Mouse (Mus musculus) heart, postnatal 0 days (tissue): ENCODE results near the gene Fndc7. TPM values are rescaled to one million over a fixed set of nuclear protein-coding genes. Genes with fewer than 3 reads are reported as not detected.

ENCODE experiments used
- ATAC-seq: fragments of 200-750 bp; cut with Nextera tagmentation; 2 replicates; pipeline ENCODE4 v1.8.0; 2017; ENCODE audit warnings: low read depth, moderate number of reproducible peaks, moderate library complexity; ENCODE audit not compliant: insufficient read depth
- DNase-seq: peaks from one replicate; pipeline ENCODE4 v3.0.0-alpha.2; 2016; ENCODE audit warnings: low spot score
- H3K27ac ChIP-seq: fragments of 300-500 bp; sonication (generic); 2 replicates; pipeline ENCODE4 v1.5.1; 2014; ENCODE audit warnings: low read depth, mild to moderate bottlenecking
- H3K27me3 ChIP-seq: fragments of 300-500 bp; sonication (generic); 2 replicates; pipeline ENCODE4 v1.6.1; 2014; ENCODE audit warnings: low read length, mixed read lengths; ENCODE audit not compliant: control insufficient read depth, insufficient read depth
- H3K36me3 ChIP-seq: fragments of 300-500 bp; sonication (generic); replicated peaks from 2 replicates; pipeline ENCODE4 v1.6.1; 2014; ENCODE audit warnings: low read length, mixed read lengths; ENCODE audit not compliant: control insufficient read depth, insufficient read depth
- H3K4me1 ChIP-seq: fragments of 300-500 bp; sonication (generic); 2 replicates; pipeline ENCODE4 v1.6.1; 2014; ENCODE audit warnings: antibody characterized with exemption; ENCODE audit not compliant: control insufficient read depth, insufficient read depth
- H3K4me2 ChIP-seq: fragments of 300-500 bp; sonication (generic); 2 replicates; pipeline ENCODE4 v1.6.1; 2014; ENCODE audit warnings: low read depth, mild to moderate bottlenecking, low read length, moderate library complexity
- H3K4me3 ChIP-seq: fragments of 300-500 bp; sonication (generic); 2 replicates; pipeline ENCODE4 v1.5.1; 2014; ENCODE audit warnings: low read depth, low read length
- H3K9ac ChIP-seq: fragments of 300-500 bp; sonication (generic); replicated peaks from 2 replicates; pipeline ENCODE4 v1.6.1; 2014; ENCODE audit warnings: low read depth, low read length, mixed read lengths
- H3K9me3 ChIP-seq: fragments of 300-500 bp; sonication (generic); replicated peaks from 2 replicates; pipeline ENCODE4 v1.6.1; 2016; ENCODE audit warnings: low read length; ENCODE audit not compliant: control insufficient read depth
- CTCF ChIP-seq: IDR thresholded peaks from 2 replicates; pipeline ENCODE4 v1.5.1; 2016; ENCODE audit warnings: antibody characterized with exemption, control low read depth, low read depth
- EP300 ChIP-seq: IDR thresholded peaks from 2 replicates; pipeline ENCODE4 v1.6.1; 2016; ENCODE audit warnings: antibody characterized with exemption, low read depth
- WGBS: fragments of 180-500 bp; shearing (Covaris S2); extraction: QIAGEN DNeasy Blood & Tissue Kit; methylation state at CpG from one replicate; pipeline ENCODE4 v1.1.7; 2014; 5-methylcytosine and 5-hydroxymethylcytosine counted together
- polyA plus RNA-seq: library from polyadenylated mRNA; unstranded; fragments of >200 nt; fragmentation: Nextera tagmentation; extraction: Ambion mirVana; gene quantifications from 2 replicates; pipeline ENCODE4 v1.2.1, GENCODE M21; 2015
- total RNA-seq: library from RNA; depleted of rRNA; stranded (reverse); fragments of >200 nt; gene quantifications from 2 replicates; pipeline ENCODE4 v1.2.3, GENCODE M21; 2014; ENCODE audit warnings: low replicate concordance

Gene Fndc7
- total and polyA plus RNA-seq, 2 experiments from 2014 or later: not detected

DNA sequence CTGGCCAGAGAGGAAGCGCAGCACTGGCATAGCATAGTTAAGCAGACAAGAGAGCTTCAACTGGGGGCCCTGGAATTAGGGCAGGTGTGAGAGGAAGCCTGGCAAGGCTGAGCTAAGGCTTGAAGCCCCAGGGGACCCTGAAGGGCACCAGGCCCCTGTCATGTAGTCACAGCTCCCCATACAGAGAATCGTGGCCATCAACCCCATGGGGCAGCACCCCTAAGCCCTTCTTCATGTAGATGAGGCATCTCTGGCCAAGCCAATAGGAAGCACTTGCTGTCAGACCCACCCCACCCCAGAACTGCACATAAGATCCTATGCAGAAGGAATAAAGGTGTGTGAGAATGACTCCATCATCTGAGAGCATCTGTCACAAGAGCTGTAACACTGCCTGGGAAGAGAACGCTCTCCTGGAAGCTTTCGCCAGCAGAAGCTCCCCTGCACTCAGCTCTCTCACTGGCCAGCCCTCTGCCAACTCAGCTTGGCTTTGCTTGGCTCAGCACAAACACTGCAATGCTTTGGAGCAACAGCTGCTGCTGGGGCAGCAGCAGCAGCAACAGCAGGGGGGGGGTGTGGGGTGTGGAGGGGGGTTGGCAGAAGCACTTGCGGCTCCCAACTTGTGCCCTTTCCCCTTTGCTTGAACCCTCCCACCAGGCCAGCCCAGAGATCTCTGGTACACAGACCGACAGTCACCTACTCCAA lies 37.7 kb downstream of the Fndc7 start:
- DNase-seq (no peak), ATAC-seq (no peak)
- Histone ChIP-seq H3K9me3 (no peaks in the 10 kb centered on the region), H3K4me3 (no peak overlapping the region), H3K9ac (no peak overlapping the region), H3K36me3 (no peaks in the 10 kb centered on the region), H3K4me1 (peaks cover 11% of the 10 kb centered on the region; the same call in 1 of the 2 replicates), H3K27ac (no peak overlapping the region), H3K4me2 (no peak overlapping the region), H3K27me3 (no peaks in the 10 kb centered on the region)
- TF ChIP-seq EP300 (no peak), CTCF (no peak)
- 64% methylated on average over 6 of the region's 6 CpGs for WGBS

DNA sequence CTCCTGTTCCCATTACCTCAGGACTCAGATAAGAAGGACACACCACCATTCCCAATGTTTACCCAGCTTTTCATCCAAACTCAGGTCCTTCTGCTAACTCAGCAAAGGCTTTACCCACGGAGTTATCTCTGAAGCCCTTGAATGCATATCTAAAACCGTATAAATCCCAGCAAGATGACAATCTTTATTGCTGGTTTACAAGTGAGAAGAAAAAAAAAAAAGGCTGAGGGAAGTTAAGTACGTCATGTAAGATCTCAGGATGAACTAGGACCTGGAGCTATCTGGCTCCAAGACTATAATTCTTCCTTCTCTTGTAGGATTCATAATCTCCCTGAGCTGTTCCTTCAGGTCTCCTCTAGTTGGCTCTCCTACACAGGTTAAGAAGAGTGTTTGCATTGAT lies 38.3 kb downstream of the Fndc7 start:
- ATAC-seq: no peak
- Histone ChIP-seq H3K4me3 (no peak overlapping the region), H3K9ac (no peak overlapping the region), H3K27ac (no peak overlapping the region), H3K27me3 (no peaks in the 10 kb centered on the region), H3K4me2 (no peak overlapping the region), H3K4me1 (peaks cover 11% of the 10 kb centered on the region; the same call in 1 of the 2 replicates), H3K36me3 (no peaks in the 10 kb centered on the region), H3K9me3 (no peaks in the 10 kb centered on the region)
- no peak for DNase-seq
- TF ChIP-seq CTCF (no peak), EP300 (no peak)
- 65% methylated on average over 3 of the region's 3 CpGs for WGBS

DNA sequence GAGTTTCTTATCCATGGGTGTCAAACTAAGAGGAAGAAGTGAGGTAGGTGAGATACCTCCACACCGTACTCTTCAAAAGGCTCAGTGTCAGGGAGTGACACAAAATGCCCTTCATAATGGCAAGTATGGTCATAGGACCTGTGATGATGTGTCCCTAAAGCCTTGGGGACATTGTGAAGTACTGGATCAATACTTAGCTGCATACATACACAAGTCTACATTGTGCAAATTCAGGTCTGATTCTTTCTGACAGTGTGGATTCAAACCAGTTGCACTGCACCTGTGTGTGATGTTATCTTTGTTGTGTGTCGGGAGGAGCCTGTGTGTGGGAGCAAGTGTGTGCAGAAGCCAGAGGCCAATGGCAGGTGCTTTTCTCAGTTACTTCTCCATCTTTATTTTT lies 38.7 kb downstream of the Fndc7 start:
- Histone ChIP-seq H3K27me3 (no peaks in the 10 kb centered on the region), H3K4me3 (no peak overlapping the region), H3K9me3 (no peaks in the 10 kb centered on the region), H3K4me1 (peaks cover 11% of the 10 kb centered on the region; the same call in 1 of the 2 replicates), H3K36me3 (no peaks in the 10 kb centered on the region), H3K9ac (no peak overlapping the region), H3K4me2 (no peak overlapping the region), H3K27ac (no peak overlapping the region)
- TF ChIP-seq CTCF (no peak), EP300 (no peak)
- ATAC-seq (no peak), DNase-seq (no peak)
- 76% methylated on average over 2 of the region's 2 CpGs for WGBS

DNA sequence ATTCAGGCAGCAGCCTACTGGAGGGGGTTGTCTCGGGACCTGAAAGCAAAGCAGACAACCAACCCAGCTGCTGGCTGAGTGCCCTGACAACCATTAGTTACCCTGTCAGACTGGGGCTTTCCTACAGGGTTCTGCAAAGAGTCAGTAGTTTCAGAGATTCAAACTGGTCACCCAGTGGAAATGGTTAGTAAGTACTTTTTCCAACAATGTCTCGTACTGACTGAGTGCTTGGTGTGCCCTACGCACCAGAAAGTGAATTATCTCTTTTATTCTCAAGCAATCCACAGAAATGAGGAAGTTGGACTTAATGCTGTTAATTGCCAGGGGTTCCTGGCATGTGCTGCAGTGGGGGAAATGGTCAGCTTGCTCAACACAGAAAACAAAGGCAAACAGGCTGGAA lies 39.3 kb downstream of the Fndc7 start:
- no peak for DNase-seq

DNA sequence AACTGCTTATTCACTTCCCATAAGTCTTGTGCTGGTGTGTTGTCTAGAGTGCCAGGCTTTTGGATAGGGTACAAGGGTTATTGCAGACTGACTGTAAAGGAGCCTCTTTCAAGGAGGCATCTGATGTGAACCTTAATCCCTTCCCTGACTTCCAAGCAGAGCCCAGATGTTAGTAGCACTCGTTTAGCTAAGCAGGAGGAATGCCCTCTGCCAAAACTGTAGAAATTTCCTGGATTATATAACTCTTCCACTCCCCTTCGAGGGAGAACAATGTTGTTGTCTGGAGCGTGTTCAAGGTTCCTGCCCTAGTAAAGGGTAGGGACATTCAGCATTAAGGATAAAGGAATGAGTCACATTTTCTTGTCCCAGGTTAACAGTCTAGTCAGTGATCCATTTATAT lies 43.2 kb downstream of the Fndc7 start:
- ATAC-seq: no peak

More for the DNA sequence above, 39.3 kb downstream of the Fndc7 start:
- no peak overlapping the region for H3K27ac ChIP-seq
- peaks cover 7% of the 10 kb centered on the region; the same call in 1 of the 2 replicates for H3K4me1 ChIP-seq
- no peaks in the 10 kb centered on the region for H3K27me3 ChIP-seq
- H3K36me3 ChIP-seq: no peaks in the 10 kb centered on the region
- H3K4me3 ChIP-seq: no peak overlapping the region
- H3K9me3 ChIP-seq: no peaks in the 10 kb centered on the region
- TF ChIP-seq CTCF: no peak
- no peak for TF ChIP-seq EP300
- 40% methylated on average over 3 of the region's 3 CpGs for WGBS
- no peak overlapping the region for H3K9ac ChIP-seq
- ATAC-seq: no peak
- no peak overlapping the region for H3K4me2 ChIP-seq

DNA sequence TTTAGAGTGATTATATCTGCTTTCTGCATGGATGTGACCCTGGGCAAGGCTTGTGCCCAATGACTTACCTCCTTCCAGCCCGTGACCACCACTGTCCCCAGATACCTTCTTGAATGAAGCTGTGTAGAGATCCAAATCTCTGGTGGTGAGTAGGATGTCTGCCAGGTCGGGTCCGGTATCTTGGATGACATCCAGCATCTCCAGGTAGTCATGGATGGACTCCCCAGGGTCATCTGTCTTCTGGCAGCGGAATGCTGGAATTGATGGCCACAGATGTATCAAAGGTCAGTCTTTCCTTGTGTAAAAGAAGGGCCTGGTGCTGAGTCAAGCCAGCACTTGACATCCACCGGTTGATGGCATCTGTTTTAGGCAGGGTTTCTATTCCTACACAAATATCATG lies 45.3 kb downstream of the Fndc7 start:
- no peak overlapping the region for H3K9ac ChIP-seq
- no peaks in the 10 kb centered on the region for H3K36me3 ChIP-seq
- ATAC-seq: no peak
- H3K4me1 ChIP-seq: no peaks in the 10 kb centered on the region
- H3K9me3 ChIP-seq: no peaks in the 10 kb centered on the region
- DNase-seq: no peak
- TF ChIP-seq EP300: no peak
- TF ChIP-seq CTCF: no peak
- no peak overlapping the region for H3K4me3 ChIP-seq
- no peak overlapping the region for H3K4me2 ChIP-seq
- H3K27me3 ChIP-seq: no peaks in the 10 kb centered on the region
- WGBS: 67% methylated on average over 5 of the region's 5 CpGs
- no peak overlapping the region for H3K27ac ChIP-seq

More for the DNA sequence above, 43.2 kb downstream of the Fndc7 start:
- Histone ChIP-seq H3K27me3 (no peaks in the 10 kb centered on the region), H3K9me3 (no peaks in the 10 kb centered on the region), H3K36me3 (no peaks in the 10 kb centered on the region), H3K4me3 (no peak overlapping the region), H3K4me2 (no peak overlapping the region), H3K4me1 (no peaks in the 10 kb centered on the region), H3K9ac (no peak overlapping the region), H3K27ac (no peak overlapping the region)
- 58% methylated on average over 3 of the region's 3 CpGs for WGBS
- DNase-seq: no peak
- no peak for TF ChIP-seq CTCF
- no peak for TF ChIP-seq EP300
